Mouse (Mus musculus) brain, embryonic 14.5 days (tissue): Measurements from ENCODE around the gene Klhdc2.

ENCODE experiments used
- CTCF ChIP-seq: fragments of 200-500 bp; IDR thresholded peaks from 2 replicates; pipeline ENCODE4 v1.5.1; 2012; ENCODE audit warnings: inconsistent platforms, mild to moderate bottlenecking, moderate library complexity, borderline replicate concordance; ENCODE audit not compliant: insufficient read depth, insufficient read length; ENCODE audit errors: extremely low read depth
- POLR2A ChIP-seq: fragments of 200-500 bp; IDR thresholded peaks from 2 replicates; pipeline ENCODE4 v1.6.1; 2012; ENCODE audit warnings: mild to moderate bottlenecking, inconsistent platforms, borderline replicate concordance; ENCODE audit not compliant: poor library complexity, insufficient read depth, insufficient read length, severe bottlenecking; ENCODE audit errors: extremely low read depth

GRCm38 (mm10) chr12:69306333-69306732 lies 9.9 kb downstream of the Klhdc2 start:
- no peak for TF ChIP-seq CTCF
- no peak for TF ChIP-seq POLR2A
